Mouse (Mus musculus) heart, embryonic 10.5 days (tissue): ENCODE measurements around the gene Tbx2. TPM values are rescaled to one million over a fixed set of nuclear protein-coding genes. Genes with fewer than 3 reads are reported as not detected.

Source experiments
- DNase-seq: peaks from one replicate; pipeline ENCODE4 v3.0.0-alpha.2; 2017; ENCODE audit warnings: low spot score
- H3K27ac ChIP-seq: fragments of 300-500 bp; sonication (generic); 2 replicates; pipeline ENCODE4 v1.5.1; 2016; ENCODE audit warnings: mild to moderate bottlenecking
- H3K27me3 ChIP-seq: fragments of 300-500 bp; sonication (generic); 2 replicates; pipeline ENCODE4 v1.6.1; 2016; ENCODE audit warnings: mild to moderate bottlenecking; ENCODE audit not compliant: poor library complexity, insufficient read depth, severe bottlenecking
- H3K36me3 ChIP-seq: fragments of 300-500 bp; sonication (generic); 2 replicates; pipeline ENCODE4 v1.6.1; 2016; ENCODE audit warnings: mild to moderate bottlenecking, moderate library complexity
- H3K4me1 ChIP-seq: fragments of 300-500 bp; sonication (generic); 2 replicates; pipeline ENCODE4 v1.6.1; 2016; ENCODE audit warnings: mild to moderate bottlenecking
- H3K4me3 ChIP-seq: fragments of 300-500 bp; sonication (generic); 2 replicates; pipeline ENCODE4 v1.5.1; 2016; ENCODE audit warnings: mild to moderate bottlenecking, moderate library complexity
- H3K9me3 ChIP-seq: fragments of 300-500 bp; sonication (generic); 2 replicates; pipeline ENCODE4 v1.6.1; 2016; ENCODE audit warnings: mild to moderate bottlenecking, moderate library complexity
- WGBS: fragments of 180-500 bp; shearing (Covaris S2); methylation state at CpG from one replicate; pipeline ENCODE4 v1.1.7; 2016; 5-methylcytosine and 5-hydroxymethylcytosine counted together
- polyA plus RNA-seq: library from polyadenylated mRNA; unstranded; fragments of >200 nt; fragmentation: Nextera tagmentation; extraction: Ambion mirVana; gene quantifications from 2 replicates; pipeline ENCODE4 v1.2.1, GENCODE M21; 2016

Gene Tbx2
- polyA plus RNA-seq, 1 experiment from 2014 or later = 7.6 TPM

GRCm38 (mm10) chr11:85811676-85812075 lies 20.7 kb upstream of the Tbx2 start:
- Histone ChIP-seq H3K9me3 (no peaks in the 10 kb centered on the region), H3K4me3 (no peak overlapping the region), H3K27ac (no peak overlapping the region), H3K36me3 (no peaks in the 10 kb centered on the region), H3K4me1 (peaks cover 49% of the 10 kb centered on the region), H3K27me3 (peaks cover 86% of the 10 kb centered on the region)
- no peak for DNase-seq
- 87% methylated on average over 5 of the region's 5 CpGs for WGBS

- Histone ChIP-seq H3K4me3 (no peak overlapping the region), H3K27me3 (peaks cover 89% of the 10 kb centered on the region), H3K4me1 (peaks cover 54% of the 10 kb centered on the region), H3K36me3 (no peaks in the 10 kb centered on the region), H3K9me3 (no peaks in the 10 kb centered on the region), H3K27ac (no peak overlapping the region; the same call in 1 of the 2 replicates)
- 86% methylated on average over 12 of the region's 12 CpGs for WGBS
- no peak for DNase-seq
Measured at GRCm38 (mm10) chr11:85812201-85812966, 20.0 kb upstream of the Tbx2 start.

GRCm38 (mm10) chr11:85814678-85815077 lies 17.7 kb upstream of the Tbx2 start:
- peaks cover 88% of the 10 kb centered on the region for H3K27me3 ChIP-seq
- H3K27ac ChIP-seq = peak overlapping the region; percentile 24; the same call in 1 of the 2 replicates
- H3K36me3 ChIP-seq = no peaks in the 10 kb centered on the region
- no peak overlapping the region for H3K4me3 ChIP-seq
- 35% methylated on average over 4 of the region's 4 CpGs for WGBS
- no peak for DNase-seq
- peaks cover 77% of the 10 kb centered on the region for H3K4me1 ChIP-seq
- no peaks in the 10 kb centered on the region for H3K9me3 ChIP-seq

GRCm38 (mm10) chr11:85816471-85816870 lies 15.9 kb upstream of the Tbx2 start:
- Histone ChIP-seq H3K4me1 (peaks cover 86% of the 10 kb centered on the region), H3K9me3 (no peaks in the 10 kb centered on the region), H3K36me3 (no peaks in the 10 kb centered on the region), H3K27ac (0 out of 2 replicates have a peak overlapping the region, but pooled peaks have one; percentile 3), H3K27me3 (peaks cover 88% of the 10 kb centered on the region), H3K4me3 (no peak overlapping the region)
- 60% methylated on average over 5 of the region's 5 CpGs for WGBS
- no peak for DNase-seq

- peaks cover 96% of the 10 kb centered on the region for H3K4me1 ChIP-seq
- DNase-seq = peak; percentile 87
- 28% methylated on average over 3 of the region's 3 CpGs for WGBS
Measured at GRCm38 (mm10) chr11:85818401-85818800, 13.9 kb upstream of the Tbx2 start.

GRCm38 (mm10) chr11:85820959-85821358 lies 11.4 kb upstream of the Tbx2 start:
- H3K27ac ChIP-seq = peak overlapping the region; percentile 59; the same call in 1 of the 2 replicates
- peaks cover 96% of the 10 kb centered on the region for H3K4me1 ChIP-seq
- peaks cover 93% of the 10 kb centered on the region for H3K27me3 ChIP-seq
- H3K4me3 ChIP-seq = no peak overlapping the region
- DNase-seq = no peak
- H3K36me3 ChIP-seq = no peaks in the 10 kb centered on the region
- no peaks in the 10 kb centered on the region for H3K9me3 ChIP-seq
- WGBS = 82% methylated on average over 3 of the region's 3 CpGs

More at GRCm38 (mm10) chr11:85818401-85818800, 13.9 kb upstream of the Tbx2 start:
- peaks cover 85% of the 10 kb centered on the region for H3K27me3 ChIP-seq
- H3K27ac ChIP-seq = peak overlapping the region; percentile 70
- no peaks in the 10 kb centered on the region for H3K9me3 ChIP-seq
- no peaks in the 10 kb centered on the region for H3K36me3 ChIP-seq
- H3K4me3 ChIP-seq = no peak overlapping the region

GRCm38 (mm10) chr11:85821659-85822058 lies 10.7 kb upstream of the Tbx2 start:
- no peaks in the 10 kb centered on the region for H3K36me3 ChIP-seq
- peaks cover 96% of the 10 kb centered on the region for H3K4me1 ChIP-seq
- H3K9me3 ChIP-seq = no peaks in the 10 kb centered on the region
- DNase-seq = no peak
- no peak overlapping the region for H3K4me3 ChIP-seq
- WGBS = 65% methylated on average over 9 of the region's 9 CpGs
- H3K27me3 ChIP-seq = peaks cover 93% of the 10 kb centered on the region
- peak overlapping the region; percentile 59; the same call in 1 of the 2 replicates for H3K27ac ChIP-seq

- Histone ChIP-seq H3K4me3 (no peak overlapping the region), H3K4me1 (peaks cover 97% of the 10 kb centered on the region), H3K27me3 (peaks cover 94% of the 10 kb centered on the region), H3K27ac (peak overlapping the region; percentile 56), H3K36me3 (no peaks in the 10 kb centered on the region), H3K9me3 (no peaks in the 10 kb centered on the region)
- DNase-seq = peak; percentile 91
- WGBS = 5% methylated on average over 6 of the region's 6 CpGs
Measured at GRCm38 (mm10) chr11:85823181-85823580, 9.2 kb upstream of the Tbx2 start.

GRCm38 (mm10) chr11:85823794-85824193 lies 8.6 kb upstream of the Tbx2 start:
- DNase-seq = no peak
- no peaks in the 10 kb centered on the region for H3K36me3 ChIP-seq
- H3K27me3 ChIP-seq = peaks cover 94% of the 10 kb centered on the region
- peaks cover 97% of the 10 kb centered on the region for H3K4me1 ChIP-seq
- no peaks in the 10 kb centered on the region for H3K9me3 ChIP-seq
- WGBS = 72% methylated on average over 4 of the region's 4 CpGs
- 0 out of 2 replicates have a peak overlapping the region, but pooled peaks have one; percentile 53 for H3K27ac ChIP-seq
- no peak overlapping the region for H3K4me3 ChIP-seq

- no peaks in the 10 kb centered on the region for H3K36me3 ChIP-seq
- no peaks in the 10 kb centered on the region for H3K9me3 ChIP-seq
Measured at GRCm38 (mm10) chr11:85825031-85825430, 7.3 kb upstream of the Tbx2 start.

GRCm38 (mm10) chr11:85825823-85826222 lies 6.5 kb upstream of the Tbx2 start:
- DNase-seq = no peak
- Histone ChIP-seq H3K27ac (peak overlapping the region; percentile 65), H3K36me3 (no peaks in the 10 kb centered on the region), H3K9me3 (no peaks in the 10 kb centered on the region), H3K27me3 (peaks cover 98% of the 10 kb centered on the region), H3K4me1 (peaks cover 97% of the 10 kb centered on the region), H3K4me3 (no peak overlapping the region)
- 45% methylated on average over 7 of the region's 7 CpGs for WGBS

More at GRCm38 (mm10) chr11:85825031-85825430, 7.3 kb upstream of the Tbx2 start:
- DNase-seq = no peak
- H3K4me3 ChIP-seq = no peak overlapping the region
- 68% methylated on average over 10 of the region's 10 CpGs for WGBS
- peaks cover 97% of the 10 kb centered on the region for H3K4me1 ChIP-seq
- H3K27me3 ChIP-seq = peaks cover 98% of the 10 kb centered on the region
- H3K27ac ChIP-seq = peak overlapping the region; percentile 65; the same call in 1 of the 2 replicates

GRCm38 (mm10) chr11:85827342-85827741 lies 5.0 kb upstream of the Tbx2 start:
- H3K4me3 ChIP-seq = no peak overlapping the region
- 8% methylated on average over 9 of the region's 9 CpGs for WGBS
- H3K36me3 ChIP-seq = no peaks in the 10 kb centered on the region
- peak overlapping the region; percentile 91 for H3K27ac ChIP-seq
- peaks cover 99% of the 10 kb centered on the region for H3K27me3 ChIP-seq
- peaks cover 97% of the 10 kb centered on the region for H3K4me1 ChIP-seq
- no peak for DNase-seq
- H3K9me3 ChIP-seq = no peaks in the 10 kb centered on the region

GRCm38 (mm10) chr11:85828691-85829519 lies 3.4 kb upstream of the Tbx2 start:
- 10% methylated on average over 38 of the region's 38 CpGs for WGBS
- H3K4me3 ChIP-seq = peak overlapping the region; percentile 75
- DNase-seq = no peak
- no peaks in the 10 kb centered on the region for H3K36me3 ChIP-seq
- H3K27me3 ChIP-seq = peaks cover 99% of the 10 kb centered on the region
- peaks cover 88% of the 10 kb centered on the region for H3K4me1 ChIP-seq
- no peaks in the 10 kb centered on the region for H3K9me3 ChIP-seq
- H3K27ac ChIP-seq = peak overlapping the region; percentile 91
